8 mouse cellular contexts compared by ENCODE assay signal in the genomic region with DNA sequence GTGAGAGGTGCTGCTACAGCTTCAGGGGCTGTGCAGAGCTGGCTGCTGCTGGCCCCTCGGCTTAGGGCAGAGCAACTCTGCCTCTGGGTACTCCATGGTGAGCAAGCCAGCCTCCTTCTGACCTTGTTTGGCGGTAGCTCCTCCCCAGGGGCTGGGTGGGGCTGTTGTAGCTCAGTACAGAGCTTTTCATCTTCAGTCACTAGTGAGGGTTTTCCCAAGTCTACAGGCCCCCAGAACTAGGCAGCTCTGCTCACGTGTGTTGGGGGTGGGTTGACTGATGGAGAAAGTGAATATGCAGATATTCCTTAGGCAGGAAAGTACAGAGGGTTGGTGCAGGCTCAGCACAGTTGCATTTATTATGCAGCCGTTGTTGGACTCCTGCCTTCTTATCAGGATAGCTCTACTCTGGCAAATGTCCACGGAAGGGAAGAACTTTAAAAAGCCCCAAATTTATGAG.
DNase-seq lines count a peak whose midpoint lies in the region; ATAC-seq and TF ChIP-seq lines count a peak whose summit lies in the region.

No protein-coding gene starts in this region.

- no peak overlapping the region for H3K9ac ChIP-seq in heart, embryonic 15.5 days

- 0 out of 2 replicates have a peak overlapping the region, but pooled peaks have one; percentile 6 for H3K27ac ChIP-seq in bone marrow, adult 2 months (ENCODE audit: control insufficient read depth, insufficient read depth, low read depth, low read length, poor library complexity)
- H3K27ac ChIP-seq in heart, embryonic 15.5 days, result peak overlapping the region; percentile 68

- ATAC-seq in heart, embryonic 15.5 days (replicated peaks; ENCODE audit: insufficient number of reproducible peaks, insufficient read depth, low FRiP score, low read depth), result peak; percentile 56

- no peak overlapping the region for H3K4me3 ChIP-seq in bone marrow, adult 2 months (replicated peaks; ENCODE audit: control insufficient read depth, low read depth, low read length)
- no peak overlapping the region for H3K4me3 ChIP-seq in heart, embryonic 15.5 days

- WGBS in bone marrow, adult 2 months, result 52% methylated on average over 5 of the region's 5 CpGs
- WGBS in heart, embryonic 15.5 days, result 17% methylated on average over 5 of the region's 5 CpGs

- H3K36me3 ChIP-seq in heart, embryonic 15.5 days, result peaks cover 11% of the 10 kb centered on the region

- intact Hi-C loops in left cerebral cortex, postnatal 4 days (cut with DNase I), result no loop called here

- H3K9me3 ChIP-seq in heart, embryonic 15.5 days (replicated peaks), result no peaks in the 10 kb centered on the region

- TF ChIP-seq CTCF in bone marrow, adult 2 months (IDR thresholded peaks at IDR 0.05; ENCODE audit: control insufficient read depth, insufficient read depth, low read length), result no peak

- TF ChIP-seq POLR2A in bone marrow, adult 2 months (IDR thresholded peaks at IDR 0.05; ENCODE audit: borderline replicate concordance, control insufficient read depth, low read depth, low read length), result no peak; the same call in 1 of the 2 replicates

- H3K4me2 ChIP-seq in heart, embryonic 15.5 days, result no peak overlapping the region

- DNase-seq in heart, adult 11 months, result peak; percentile 96
- DNase-seq in heart, adult 8-10 months (ENCODE audit: low spot score), result no peak
- DNase-seq in 3T3-L1 (ENCODE audit: low read depth, low spot score), result peak; percentile 63
- DNase-seq in lung, postnatal 10 days, result peak; percentile 49
- DNase-seq in left cerebral cortex, postnatal 4 days, result no peak
- DNase-seq in layer of hippocampus, adult 18-20 months (ENCODE audit: low spot score in 2 of 2), result no peak

- no peaks in the 10 kb centered on the region for H3K27me3 ChIP-seq in heart, embryonic 15.5 days

- H3K4me1 ChIP-seq in bone marrow, adult 2 months (ENCODE audit: control insufficient read depth, insufficient read depth, low read length), result peaks cover 9% of the 10 kb centered on the region; the same call in 1 of the 2 replicates
- H3K4me1 ChIP-seq in heart, embryonic 15.5 days (replicated peaks), result peaks cover 27% of the 10 kb centered on the region

Comparison
In these comparisons a context has a peak if more than half of its experiments do, and no peak if none do; other contexts are left out.
1. DNase-seq: peak in heart, adult 11 months (single experiment), 3T3-L1 (single experiment) and lung, postnatal 10 days (single experiment); none in heart, adult 8-10 months (single experiment), left cerebral cortex, postnatal 4 days (single experiment) and layer of hippocampus, adult 18-20 months (0 of 2).